Mouse (Mus musculus): ENCODE measurements around the gene Gstp3. TPM values are rescaled to one million over a fixed set of nuclear protein-coding genes. Genes with fewer than 3 reads are reported as not detected.

Gene Gstp3
- total and polyA plus RNA-seq, 3 experiments, result 1.4 TPM; not detected in 2

GRCm38 (mm10) chr19:4099056-4099455 lies 39.7 kb upstream of the Gstp3 start:
- TF ChIP-seq IRF4 (IDR thresholded peaks at IDR 0.05; ENCODE audit: low read depth, low read length) (no peak; the same call in 1 of the 2 replicates), ZMIZ1 (IDR thresholded peaks at IDR 0.05; ENCODE audit: low read depth, low read length) (no peak), ZNF384 (IDR thresholded peaks at IDR 0.05; ENCODE audit: low read depth, low read length) (no peak), POLR2A (IDR thresholded peaks at IDR 0.05; ENCODE audit: low read depth, low read length) (0 out of 2 replicates have a peak, but pooled peaks have one; percentile 28), CHD1 (IDR thresholded peaks at IDR 0.05; ENCODE audit: low read depth, low read length) (no peak), HCFC1 (IDR thresholded peaks at IDR 0.05; ENCODE audit: low read depth, low read length) (peak; percentile 58), ZC3H11A (IDR thresholded peaks at IDR 0.05; ENCODE audit: low read depth, low read length) (peak; percentile 48), POLR2AphosphoS2 (IDR thresholded peaks at IDR 0.05; ENCODE audit: low read depth, low read length) (no peak), NRF1 (IDR thresholded peaks at IDR 0.05; ENCODE audit: low read depth, low read length) (peak; percentile 33; the same call in 1 of the 2 replicates), JUND (conservative IDR thresholded peaks at IDR 0.05; ENCODE audit: low read depth, low read length) (no peak), RAD21 (IDR thresholded peaks at IDR 0.05; ENCODE audit: low read depth, low read length) (peak; percentile 88), USF2 (conservative IDR thresholded peaks at IDR 0.05; ENCODE audit: low read depth, low read length) (no peak), MAZ (IDR thresholded peaks at IDR 0.05; ENCODE audit: low read depth, low read length) (peak; percentile 73; the same call in 1 of the 2 replicates), ZKSCAN1 (IDR thresholded peaks at IDR 0.05; ENCODE audit: borderline replicate concordance, low read depth, low read length) (no peak), PAX5 (IDR thresholded peaks at IDR 0.05; ENCODE audit: low read length) (no peak), NELFE (IDR thresholded peaks at IDR 0.05; ENCODE audit: low read depth, low read length) (peak; percentile 29; the same call in 1 of the 2 replicates), MEF2A (IDR thresholded peaks at IDR 0.05; ENCODE audit: borderline replicate concordance, low read depth, low read length) (no peak; the same call in 1 of the 2 replicates), RCOR1 (conservative IDR thresholded peaks at IDR 0.05; ENCODE audit: low read depth, low read length) (no peak), CHD2 (IDR thresholded peaks at IDR 0.05; ENCODE audit: low read length) (0 out of 2 replicates have a peak, but pooled peaks have one; percentile 9), JUN (IDR thresholded peaks at IDR 0.05; ENCODE audit: insufficient read depth, low read depth, low read length) (no peak), TBP (conservative IDR thresholded peaks at IDR 0.05; ENCODE audit: low read depth, low read length) (no peak), GABPA (IDR thresholded peaks at IDR 0.05; ENCODE audit: insufficient replicate concordance, low read depth, low read length) (no peak), UBTF (IDR thresholded peaks at IDR 0.05; ENCODE audit: low read depth, low read length) (no peak), KAT2A (IDR thresholded peaks at IDR 0.05; ENCODE audit: insufficient replicate concordance, low read length) (no peak), MYC (IDR thresholded peaks at IDR 0.05; ENCODE audit: low read depth, low read length) (0 out of 2 replicates have a peak, but pooled peaks have one; percentile 35), TCF12 (IDR thresholded peaks at IDR 0.05; ENCODE audit: low read depth, low read length) (peak; percentile 50; the same call in 1 of the 2 replicates), USF1 (IDR thresholded peaks at IDR 0.05; ENCODE audit: low read depth, low read length) (no peak), SMC3 (IDR thresholded peaks at IDR 0.05; ENCODE audit: low read depth, low read length) (peak; percentile 97), BHLHE40 (IDR thresholded peaks at IDR 0.05; ENCODE audit: low read depth, low read length) (0 out of 2 replicates have a peak, but pooled peaks have one; percentile 27), CTCF (conservative IDR thresholded peaks at IDR 0.05 in 1 of 2, IDR thresholded peaks at IDR 0.05 in 1 of 2; ENCODE audit: low read depth in 2 of 2, low read length in 2 of 2) (peak; percentile 64 to 97), EP300 (IDR thresholded peaks at IDR 0.05; ENCODE audit: low read length) (no peak), MAX (IDR thresholded peaks at IDR 0.05; ENCODE audit: low read length) (peak; percentile 40; the same call in 1 of the 2 replicates), ETS1 (conservative IDR thresholded peaks at IDR 0.05; ENCODE audit: low read depth, low read length) (0 out of 2 replicates have a peak, but pooled peaks have one; percentile 28), MXI1 (IDR thresholded peaks at IDR 0.05; ENCODE audit: low read depth, low read length) (peak; percentile 66), SIN3A (IDR thresholded peaks at IDR 0.05; ENCODE audit: low read length) (peak; percentile 82), E2F4 (IDR thresholded peaks at IDR 0.05; ENCODE audit: insufficient replicate concordance, low read depth, low read length) (no peak), MAFK (IDR thresholded peaks at IDR 0.05; ENCODE audit: insufficient replicate concordance, low read length) (no peak), ELF1 (IDR thresholded peaks at IDR 0.05; ENCODE audit: low read depth, low read length) (peak; percentile 56; the same call in 1 of the 2 replicates)
- DNase-seq (ENCODE audit: extremely low read depth), result peak; percentile 94
- peaks cover 18 to 64% of the 10 kb centered on the region in 2 experiments for H3K4me1 ChIP-seq (ENCODE audit: control insufficient read depth in 1 of 2, insufficient read depth in 2 of 2)
- H3K4me3 ChIP-seq (replicated peaks in 1 of 3; ENCODE audit: low read depth in 2 of 3, low read length in 2 of 3, poor library complexity in 1 of 3), result peak overlapping the region in 2 of 3 experiments; percentile 87 to 92
- H3K27ac ChIP-seq (ENCODE audit: insufficient read depth, low read depth), result peak overlapping the region; percentile 78
- no peaks in the 10 kb centered on the region for H3K27me3 ChIP-seq (replicated peaks)
- in situ Hi-C loops (cut with MboI; ENCODE audit: low pct_ligation_motif_present, low pct_unique_long_range_greater_than_20kb, low sequenced_read_pairs), result no loop called here
- peaks cover 9% of the 10 kb centered on the region for H3K79me2 ChIP-seq (replicated peaks; ENCODE audit: control insufficient read depth, extremely low read depth, insufficient read depth, poor library complexity, severe bottlenecking)
- H3K9ac ChIP-seq (ENCODE audit: insufficient read depth, low read depth), result peak overlapping the region; percentile 51
- dilution Hi-C loops (cut with MboI; ENCODE audit: extremely low pct_ligation_motif_present, extremely low pct_unique_long_range_greater_than_20kb, low sequenced_read_pairs), result no loop called here
- peak overlapping the region; percentile 89 for H3K4me2 ChIP-seq (ENCODE audit: insufficient read depth, low read depth, poor library complexity, severe bottlenecking)
- H3K9me3 ChIP-seq (replicated peaks; ENCODE audit: low read length), result no peaks in the 10 kb centered on the region
- peaks cover 23 to 39% of the 10 kb centered on the region in 2 experiments for H3K36me3 ChIP-seq (replicated peaks in 1 of 2; ENCODE audit: control insufficient read depth in 1 of 2, insufficient read depth in 1 of 2, low read length in 1 of 2)

All from CH12.LX (cell line).